Mouse (Mus musculus): Measurements from ENCODE around the gene Arhgdia.
"Not testable (repeated sequence)": the region's sequence is repeated elsewhere in the genome, so short reads cannot be mapped to it uniquely, and the experiment has no call there.

Gene Arhgdia

GRCm38 (mm10) chr11:120613481-120613972 lies 32.1 kb upstream of the Arhgdia start:
- DNase-seq = no peak

- DNase-seq = peak; percentile 95
Measured at GRCm38 (mm10) chr11:120612763-120613162, 31.3 kb upstream of the Arhgdia start.

GRCm38 (mm10) chr11:120610477-120611046 lies 29.1 kb upstream of the Arhgdia start:
- DNase-seq = peak; percentile 36

GRCm38 (mm10) chr11:120609250-120609649 lies 27.8 kb upstream of the Arhgdia start:
- DNase-seq = peak; percentile 34

- no peak for DNase-seq
Measured at GRCm38 (mm10) chr11:120608241-120609034, 27.0 kb upstream of the Arhgdia start, which contains the start of gene Npb. TSS of gene Npb (plus strand) at chr11:120608477.

GRCm38 (mm10) chr11:120606764-120607163 lies 25.3 kb upstream of the Arhgdia start:
- no peak for DNase-seq

GRCm38 (mm10) chr11:120605667-120606066 lies 24.2 kb upstream of the Arhgdia start:
- DNase-seq = no peak

- DNase-seq = no peak
Measured at GRCm38 (mm10) chr11:120603545-120603944, 22.1 kb upstream of the Arhgdia start.

GRCm38 (mm10) chr11:120600716-120601115 lies 19.3 kb upstream of the Arhgdia start:
- DNase-seq = no peak

GRCm38 (mm10) chr11:120598990-120599549 lies 17.6 kb upstream of the Arhgdia start:
- DNase-seq = peak; percentile 48

GRCm38 (mm10) chr11:120598283-120598989 lies 17.0 kb upstream of the Arhgdia start, which contains the start of the genes Alyref and Anapc11:
TSS of gene Alyref (minus strand) at chr11:120598365.
TSS of gene Anapc11 (plus strand) at chr11:120598421.
- peak; percentile 89 for DNase-seq

GRCm38 (mm10) chr11:120597240-120598235 lies 16.1 kb upstream of the Arhgdia start:
- no peak for DNase-seq

- no peak for DNase-seq
Measured at GRCm38 (mm10) chr11:120588531-120588930, 7.1 kb upstream of the Arhgdia start.

- no peak for DNase-seq
Measured at GRCm38 (mm10) chr11:120583937-120584336, 2.5 kb upstream of the Arhgdia start.

- not testable (repeated sequence) for DNase-seq
Measured at GRCm38 (mm10) chr11:120582982-120583293, 1.5 kb upstream of the Arhgdia start.

- peak; percentile 71 for DNase-seq
Measured at GRCm38 (mm10) chr11:120582268-120582981, 1.0 kb upstream of the Arhgdia start.

- peak; percentile 54 for DNase-seq
Measured at GRCm38 (mm10) chr11:120580871-120581331, 523 bp downstream of the Arhgdia start.

- DNase-seq = peak; percentile 56
Measured at GRCm38 (mm10) chr11:120580190-120580589, 1.2 kb downstream of the Arhgdia start.

- peak; percentile 79 for DNase-seq
Measured at GRCm38 (mm10) chr11:120579316-120580107, 1.9 kb downstream of the Arhgdia start.

- peak; percentile 55 for DNase-seq
Measured at GRCm38 (mm10) chr11:120578694-120579243, 2.7 kb downstream of the Arhgdia start.
